Mouse (Mus musculus): ENCODE data around the gene Gm28998. TPM values are rescaled to one million over a fixed set of nuclear protein-coding genes. Genes with fewer than 3 reads are reported as not detected.

Gene Gm28998
- not detected for total RNA-seq (2023)

GRCm38 (mm10) chrY:7253487-7253886 is at the start of gene Gm28998:
TSS of gene Gm28998 (plus strand) at chrY:7253787.

Other genes starting within 250 kb of the Gm28998 start
- not detected for gene Gm21244, start 84.5 kb upstream of the Gm28998 start, total RNA-seq (2023)
- gene Gm21788, start 151.2 kb downstream of the Gm28998 start, total RNA-seq (2023) = not detected